Mouse (Mus musculus) left cerebral cortex, adult 6 months (tissue): ENCODE measurements around the gene Pex5l. TPM values are rescaled to one million over a fixed set of nuclear protein-coding genes. Genes with fewer than 3 reads are reported as not detected.

ENCODE experiments used
- long read RNA-seq, 2 experiments: library from polyadenylated mRNA; unstranded; transcript quantifications; one replicate each; pipeline ENCODE4 v2.0.0; 2019 to 2020
- polyA plus RNA-seq: library from polyadenylated mRNA; unstranded; fragments of <200 nt; fragmentation: Nextera tagmentation; gene quantifications from 2 replicates; pipeline ENCODE4 v1.2.3, GENCODE M21; 2021

Gene Pex5l
- 33.8 and 72.0 TPM in 2 replicates for polyA plus RNA-seq
- long read RNA-seq, experiment 1, full-length matches to known transcripts, result 22 of 84 reads
- long read RNA-seq, experiment 1, partial matches to known transcripts, result 12 of 84 reads
- long read RNA-seq, experiment 1, other reads (novel, unspliced or antisense), result 50 of 84 reads
- long read RNA-seq, experiment 2, partial matches to known transcripts, result 21 of 48 reads
- long read RNA-seq, experiment 2, other reads (novel, unspliced or antisense), result 23 of 48 reads

DNA sequence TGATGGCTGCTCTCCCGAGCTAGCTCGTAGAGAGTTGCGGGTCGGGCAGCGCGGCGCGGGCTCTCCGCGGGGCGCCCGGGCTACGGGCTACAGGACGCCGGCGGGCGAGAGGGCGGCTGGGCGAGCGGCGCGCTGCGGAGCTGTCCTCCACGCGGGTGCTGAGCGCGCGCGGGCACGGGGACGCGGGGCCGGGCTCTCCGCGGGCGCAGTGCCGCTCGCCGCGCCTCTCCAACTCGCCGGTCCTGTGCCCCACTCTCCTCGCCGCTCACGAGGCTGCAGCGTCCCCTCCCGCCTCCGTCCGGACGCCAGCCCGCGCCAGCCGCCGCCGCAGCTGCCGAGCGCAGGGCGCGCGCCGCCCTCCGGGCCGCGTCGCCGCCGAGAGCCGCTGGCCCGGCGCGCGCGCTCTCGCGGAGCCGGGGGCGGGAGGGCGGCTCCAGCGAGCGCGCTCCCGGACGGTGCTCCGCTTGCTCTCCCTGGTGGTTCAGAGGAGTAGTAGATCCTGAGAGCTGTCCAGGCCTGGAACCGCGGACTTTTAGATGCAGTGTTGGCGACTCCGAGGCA lies at the start of gene Pex5l:
Pex5l (minus strand) TSS at position 347 of the 561 bp plus-strand sequence.

